Mouse (Mus musculus) duodenum, adult 2 months (tissue): ENCODE measurements around the gene Phospho2. TPM values are rescaled to one million over a fixed set of nuclear protein-coding genes. Genes with fewer than 3 reads are reported as not detected.

Experiments
- polyA plus RNA-seq: library from polyadenylated mRNA; depleted of rRNA; stranded (reverse); fragments of >200 nt; gene quantifications from 2 replicates; pipeline ENCODE4 v1.2.3, GENCODE M21; 2012; ENCODE audit warnings: low replicate concordance; rRNA removed

The Phospho2 gene
- polyA plus RNA-seq: 66.0 and 86.7 TPM in 2 replicates

GRCm38 (mm10) chr2:69789429-69790069, at the start of gene Phospho2, which contains the start of gene Ccdc173:
Gene Phospho2, plus strand, starts transcription at chr2:69789623.
Gene Ccdc173, minus strand, starts transcription at chr2:69789575.

DNA sequence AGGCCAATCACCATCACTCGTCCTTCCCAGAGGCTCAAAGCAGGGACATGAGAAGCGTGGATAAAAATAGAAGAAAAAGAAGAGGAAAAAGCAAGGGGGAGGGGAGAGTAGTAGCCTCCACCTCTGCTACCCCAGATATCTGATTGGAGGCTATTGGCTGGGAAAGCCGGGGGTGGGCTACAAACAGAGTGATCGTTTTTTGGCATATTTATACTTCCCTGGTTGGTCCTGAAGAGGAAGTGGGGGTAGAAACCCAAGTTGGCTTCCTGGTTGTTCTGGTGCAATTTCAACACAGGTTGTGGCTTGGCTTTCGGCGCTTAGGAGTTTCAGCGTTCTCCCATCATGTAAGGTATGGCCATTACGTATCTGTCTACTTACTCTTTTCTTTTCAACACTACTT, 32.3 kb downstream of the Phospho2 start, which contains the start of gene Klhl23:
Gene Klhl23 (plus strand): TSS at position 234 of the 400 bp plus-strand sequence.

Other genes starting within 250 kb of the Phospho2 start
- gene Lrp2, start 203.6 kb upstream of the Phospho2 start, polyA plus RNA-seq: 0.02 and 0.09 TPM in 2 replicates
- gene Bbs5, start 142.5 kb upstream of the Phospho2 start, polyA plus RNA-seq: 0.44 TPM in 1 of 2 replicates, not detected in the other
- gene Klhl41, start 119.5 kb upstream of the Phospho2 start, polyA plus RNA-seq: not detected in 2 replicates
- gene Fastkd1, start 76.1 kb upstream of the Phospho2 start, polyA plus RNA-seq: 0.82 and 2.1 TPM in 2 replicates
- gene Ppig, start 67.1 kb upstream of the Phospho2 start, polyA plus RNA-seq: 0.13 and 0.30 TPM in 2 replicates
- gene Ccdc173, start within 50 bp of the Phospho2 start, polyA plus RNA-seq: 0.12 TPM in 1 of 2 replicates, not detected in the other
- 1.1 and 2.9 TPM in 2 replicates for gene Klhl23, start 32.3 kb downstream of the Phospho2 start, polyA plus RNA-seq
- gene Ssb, start 71.9 kb downstream of the Phospho2 start, polyA plus RNA-seq: 0.16 TPM in 1 of 2 replicates, not detected in the other
- 4.6 and 14.0 TPM in 2 replicates for gene Mettl5, start 96.0 kb downstream of the Phospho2 start, polyA plus RNA-seq
- gene Ubr3, start 107.6 kb downstream of the Phospho2 start, polyA plus RNA-seq: 4.9 and 5.3 TPM in 2 replicates
- 0.04 TPM in 1 of 2 replicates, not detected in the other for gene Myo3b, start 249.5 kb downstream of the Phospho2 start, polyA plus RNA-seq